Mouse (Mus musculus) heart, adult 18-20 months (tissue): Measurements from ENCODE around the gene Cmtr1. TPM values are rescaled to one million over a fixed set of nuclear protein-coding genes. Genes with fewer than 3 reads are reported as not detected.

Experiments
- DNase-seq, 2 experiments: peaks; one replicate each; pipeline ENCODE4 v3.0.0; 2021 to 2022; ENCODE audit warnings: mixed read lengths in 1 of 2
- total RNA-seq, 2 experiments: library from RNA; stranded (reverse); gene quantifications; 2 replicates each; pipeline ENCODE4 v1.2.3; 2021

Cmtr1 gene
- total RNA-seq, 2 experiments from 2014 or later: 55.9 to 65.9 TPM

DNA sequence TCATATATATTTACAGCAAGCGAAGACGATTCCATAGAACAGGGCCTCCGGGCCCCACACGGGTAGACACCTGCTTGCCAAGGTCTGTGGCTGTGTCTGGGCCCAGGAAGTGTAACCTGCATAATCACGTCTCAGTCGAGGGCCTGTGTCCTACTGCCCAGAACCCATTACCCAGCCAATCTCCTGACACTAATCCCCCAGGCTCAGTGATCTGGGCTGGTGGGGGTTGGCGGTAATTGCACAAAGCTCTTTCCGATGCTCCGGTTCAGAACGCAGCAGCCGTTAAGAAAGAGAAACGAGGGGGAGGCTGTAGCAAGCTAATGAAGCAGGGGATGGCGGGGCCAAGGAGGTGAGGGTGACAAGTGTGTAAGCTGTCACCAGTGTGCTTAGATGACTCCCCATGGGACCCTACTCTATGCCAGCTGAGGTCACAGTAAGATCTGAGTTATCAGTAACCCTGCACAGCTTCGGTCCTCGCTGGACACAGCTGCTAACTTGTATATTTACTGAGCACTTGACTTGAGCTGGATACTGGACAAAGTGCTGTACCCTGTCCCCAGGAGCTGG, 76.1 kb downstream of the Cmtr1 start:
- DNase-seq: no peak

DNA sequence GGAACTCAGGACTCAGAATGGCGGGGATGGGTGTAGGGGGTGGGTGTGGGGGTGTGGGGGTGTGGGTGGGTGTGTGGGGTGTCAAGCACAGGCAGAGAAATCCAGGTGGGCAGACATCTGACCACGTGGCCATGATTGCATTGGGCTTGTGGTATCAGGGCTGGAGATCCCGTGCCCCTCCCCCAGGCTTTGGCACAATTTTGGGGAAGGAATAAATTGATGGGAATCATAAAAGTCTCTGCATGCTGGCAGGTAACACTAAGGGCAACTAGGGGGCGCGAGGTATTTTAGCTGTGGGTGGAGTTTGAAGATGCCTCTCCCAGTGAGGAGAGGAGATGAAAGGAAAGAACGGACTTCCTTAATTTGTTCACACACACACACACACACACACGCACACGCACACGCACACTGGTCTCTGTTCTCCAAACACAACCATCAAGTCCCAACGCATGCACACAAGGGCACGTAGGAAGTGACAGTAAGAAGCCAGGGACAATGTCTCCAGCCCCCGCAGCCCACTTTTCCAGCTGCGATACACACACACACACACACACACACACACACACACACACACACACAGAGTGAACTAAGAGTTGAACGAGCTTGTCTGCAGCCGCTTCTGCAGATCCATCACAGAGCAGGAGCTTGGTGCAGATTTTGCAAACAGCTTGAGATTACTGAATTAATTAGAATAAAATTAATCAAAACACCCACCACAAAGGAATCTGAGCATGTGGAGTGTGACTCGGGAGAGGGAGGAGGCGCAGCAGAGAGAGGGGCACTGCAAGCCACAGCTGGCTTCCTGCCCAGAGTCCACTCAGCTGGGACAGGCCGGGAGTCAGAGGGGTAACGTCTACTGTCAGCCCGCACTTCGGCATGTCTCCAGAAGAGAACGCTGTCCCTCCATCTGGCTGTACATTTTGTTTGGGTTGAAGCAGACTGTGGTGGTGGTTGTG, 77.7 kb downstream of the Cmtr1 start:
- DNase-seq: no peak

DNA sequence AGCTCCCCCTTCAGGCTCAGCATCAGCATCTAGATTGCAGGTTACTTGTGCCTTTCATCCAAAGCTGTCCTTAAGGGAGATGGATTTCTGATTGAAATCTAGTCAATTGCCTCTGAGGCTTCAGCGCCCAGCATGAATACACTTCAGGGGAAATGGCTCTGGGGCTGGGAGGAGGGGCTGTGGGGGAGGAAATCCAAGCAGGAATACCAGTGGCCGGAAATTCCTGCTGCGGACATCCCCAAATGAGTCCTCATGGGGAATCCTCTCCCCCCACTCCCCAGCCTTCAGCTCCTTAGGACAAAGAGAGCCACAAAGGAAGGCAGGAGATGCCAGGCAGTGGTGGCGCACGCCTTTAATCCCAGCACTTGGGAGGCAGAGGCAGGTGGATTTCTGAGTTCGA, 87.1 kb downstream of the Cmtr1 start:
- no peak for DNase-seq

- no peak for DNase-seq
Measured at GRCm38 (mm10) chr17:29754510-29754909, 94.1 kb downstream of the Cmtr1 start.

Other genes with a start within 250 kb of the Cmtr1 start
- 10 to 100 TPM; 12.7 to 21.2 TPM for gene Pim1, start 169.8 kb upstream of the Cmtr1 start, total RNA-seq
- not detected for gene Gm17657, start 111.0 kb upstream of the Cmtr1 start, total RNA-seq
- gene Tbc1d22b, start 110.8 kb upstream of the Cmtr1 start, total RNA-seq: 10 to 100 TPM; 12.5 to 13.3 TPM
- not detected for gene Tmem217, start 108.2 kb upstream of the Cmtr1 start, total RNA-seq
- 10 to 100 TPM; 18.6 to 21.9 TPM for gene Rnf8, start 45.8 kb upstream of the Cmtr1 start, total RNA-seq
- under 1 TPM; 0.35 to 0.87 TPM for gene Gm28043, start 45.7 kb upstream of the Cmtr1 start, total RNA-seq
- gene Ccdc167, start 56.4 kb downstream of the Cmtr1 start, total RNA-seq: 10 to 100 TPM; 12.2 to 12.3 TPM